Mouse (Mus musculus): ENCODE results near the gene Nsdhl. TPM values are rescaled to one million over a fixed set of nuclear protein-coding genes. Genes with fewer than 3 reads are reported as not detected.

Nsdhl gene
- polyA plus RNA-seq, 1 experiment from 2014 or later: 32.4 TPM

DNA sequence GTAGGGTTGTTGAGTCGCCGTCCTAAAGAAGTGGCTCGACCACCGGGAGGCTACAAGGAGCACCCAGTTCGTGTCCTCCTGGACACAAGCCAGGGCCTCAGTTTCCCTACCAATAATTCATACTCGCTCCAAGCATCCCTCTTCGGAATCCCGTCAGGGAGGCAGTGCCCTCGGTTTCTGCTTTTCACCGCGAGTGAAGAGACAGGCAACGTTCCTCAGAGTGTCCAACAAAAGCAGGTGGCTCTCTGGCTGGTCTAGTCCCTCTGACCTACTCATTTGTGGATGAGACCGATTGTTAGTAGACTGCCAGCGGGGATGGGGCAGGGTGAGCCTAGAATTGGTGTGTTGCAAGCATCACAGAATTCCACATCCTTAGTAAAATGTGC lies 69.2 kb downstream of the Nsdhl start:
- Histone ChIP-seq H3K9me3 (ENCODE audit: control insufficient read depth, low read depth, low read length) (no peaks in the 10 kb centered on the region), H3K4me3 (ENCODE audit: low read depth, low read length) (peak overlapping the region; percentile 33), H3K36me3 (ENCODE audit: control insufficient read depth, insufficient read depth, low read length) (no peaks in the 10 kb centered on the region), H3K4me2 (replicated peaks; ENCODE audit: low read depth, low read length) (peak overlapping the region; percentile 57), H3K9ac (replicated peaks; ENCODE audit: low read depth, low read length) (peak overlapping the region; percentile 28; the same call in 1 of the 2 replicates), H3K4me1 (ENCODE audit: control insufficient read depth, insufficient read depth, low read length) (no peaks in the 10 kb centered on the region), H3K27ac (ENCODE audit: low read length) (no peak overlapping the region), H3K27me3 (ENCODE audit: control insufficient read depth, insufficient read depth, low read length) (no peaks in the 10 kb centered on the region)
- WGBS: 32% methylated on average over 14 of the region's 14 CpGs
- no peak for ATAC-seq (ENCODE audit: insufficient number of reproducible peaks, insufficient read depth, low FRiP score, low read depth)

DNA sequence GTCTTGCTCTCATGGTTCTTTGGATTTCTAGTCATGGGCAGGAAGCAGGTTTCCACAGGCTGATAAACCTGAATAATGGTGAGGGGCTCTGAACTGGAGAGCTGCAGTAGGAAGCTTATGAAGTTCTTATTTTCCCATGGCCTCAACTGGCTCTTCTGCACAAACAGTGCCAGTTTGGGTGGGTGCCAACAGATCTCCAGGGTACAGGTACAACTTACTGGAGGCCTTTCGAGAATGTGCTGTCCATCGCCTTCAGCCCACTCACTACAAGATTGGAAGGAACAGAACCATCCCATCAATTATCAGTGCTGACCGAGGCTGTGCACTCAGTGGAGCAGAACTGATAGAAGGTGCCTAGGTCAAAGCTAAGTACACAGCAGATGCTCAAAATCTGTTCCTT lies 70.1 kb downstream of the Nsdhl start:
- H3K9me3 ChIP-seq (ENCODE audit: control insufficient read depth, low read depth, low read length): no peaks in the 10 kb centered on the region
- ATAC-seq (ENCODE audit: insufficient number of reproducible peaks, insufficient read depth, low FRiP score, low read depth): no peak
- no peaks in the 10 kb centered on the region for H3K27me3 ChIP-seq (ENCODE audit: control insufficient read depth, insufficient read depth, low read length)
- no peaks in the 10 kb centered on the region for H3K36me3 ChIP-seq (ENCODE audit: control insufficient read depth, insufficient read depth, low read length)
- H3K4me2 ChIP-seq (replicated peaks; ENCODE audit: low read depth, low read length): no peak overlapping the region
- H3K4me3 ChIP-seq (ENCODE audit: low read depth, low read length): no peak overlapping the region
- no peak overlapping the region for H3K9ac ChIP-seq (replicated peaks; ENCODE audit: low read depth, low read length)
- no peaks in the 10 kb centered on the region for H3K4me1 ChIP-seq (ENCODE audit: control insufficient read depth, insufficient read depth, low read length)
- H3K27ac ChIP-seq (ENCODE audit: low read length): no peak overlapping the region
- WGBS: 88% methylated on average over 3 of the region's 3 CpGs

- H3K4me2 ChIP-seq (replicated peaks; ENCODE audit: low read depth, low read length): no peak overlapping the region
- no peak overlapping the region for H3K4me3 ChIP-seq (ENCODE audit: low read depth, low read length)
- H3K27ac ChIP-seq (ENCODE audit: low read length): no peak overlapping the region
- no peak for ATAC-seq (ENCODE audit: insufficient number of reproducible peaks, insufficient read depth, low FRiP score, low read depth)
- H3K9me3 ChIP-seq (ENCODE audit: control insufficient read depth, low read depth, low read length): no peaks in the 10 kb centered on the region
- no peaks in the 10 kb centered on the region for H3K4me1 ChIP-seq (ENCODE audit: control insufficient read depth, insufficient read depth, low read length)
- H3K9ac ChIP-seq (replicated peaks; ENCODE audit: low read depth, low read length): no peak overlapping the region
- WGBS: 72% methylated on average over 3 of the region's 3 CpGs
- H3K27me3 ChIP-seq (ENCODE audit: control insufficient read depth, insufficient read depth, low read length): no peaks in the 10 kb centered on the region
- H3K36me3 ChIP-seq (ENCODE audit: control insufficient read depth, insufficient read depth, low read length): no peaks in the 10 kb centered on the region
Measured at GRCm38 (mm10) chrX:72990581-72990980, 72.2 kb downstream of the Nsdhl start.

GRCm38 (mm10) chrX:72992291-72992919 lies 74.0 kb downstream of the Nsdhl start:
- Histone ChIP-seq H3K9me3 (ENCODE audit: control insufficient read depth, low read depth, low read length) (no peaks in the 10 kb centered on the region), H3K27me3 (ENCODE audit: control insufficient read depth, insufficient read depth, low read length) (no peaks in the 10 kb centered on the region), H3K4me3 (ENCODE audit: low read depth, low read length) (no peak overlapping the region), H3K27ac (ENCODE audit: low read length) (no peak overlapping the region), H3K36me3 (ENCODE audit: control insufficient read depth, insufficient read depth, low read length) (no peaks in the 10 kb centered on the region), H3K4me1 (ENCODE audit: control insufficient read depth, insufficient read depth, low read length) (no peaks in the 10 kb centered on the region), H3K4me2 (replicated peaks; ENCODE audit: low read depth, low read length) (no peak overlapping the region), H3K9ac (replicated peaks; ENCODE audit: low read depth, low read length) (no peak overlapping the region)
- 54% methylated on average over 5 of the region's 5 CpGs for WGBS
- no peak for ATAC-seq (ENCODE audit: insufficient number of reproducible peaks, insufficient read depth, low FRiP score, low read depth)

- no peaks in the 10 kb centered on the region for H3K9me3 ChIP-seq (ENCODE audit: control insufficient read depth, low read depth, low read length)
- no peaks in the 10 kb centered on the region for H3K4me1 ChIP-seq (ENCODE audit: control insufficient read depth, insufficient read depth, low read length)
- no peak for ATAC-seq (ENCODE audit: insufficient number of reproducible peaks, insufficient read depth, low FRiP score, low read depth)
- H3K9ac ChIP-seq (replicated peaks; ENCODE audit: low read depth, low read length): no peak overlapping the region
- H3K36me3 ChIP-seq (ENCODE audit: control insufficient read depth, insufficient read depth, low read length): no peaks in the 10 kb centered on the region
- H3K27ac ChIP-seq (ENCODE audit: low read length): no peak overlapping the region
- WGBS: 68% methylated on average over 3 of the region's 3 CpGs
- H3K4me3 ChIP-seq (ENCODE audit: low read depth, low read length): no peak overlapping the region
- H3K27me3 ChIP-seq (ENCODE audit: control insufficient read depth, insufficient read depth, low read length): no peaks in the 10 kb centered on the region
- H3K4me2 ChIP-seq (replicated peaks; ENCODE audit: low read depth, low read length): no peak overlapping the region
Measured at GRCm38 (mm10) chrX:72995542-72995941, 77.2 kb downstream of the Nsdhl start.

GRCm38 (mm10) chrX:73003110-73003509 lies 84.8 kb downstream of the Nsdhl start:
- no peak overlapping the region for H3K27ac ChIP-seq (ENCODE audit: low read length)
- H3K4me2 ChIP-seq (replicated peaks; ENCODE audit: low read depth, low read length): no peak overlapping the region
- no peaks in the 10 kb centered on the region for H3K36me3 ChIP-seq (ENCODE audit: control insufficient read depth, insufficient read depth, low read length)
- ATAC-seq (ENCODE audit: insufficient number of reproducible peaks, insufficient read depth, low FRiP score, low read depth): no peak
- no peaks in the 10 kb centered on the region for H3K27me3 ChIP-seq (ENCODE audit: control insufficient read depth, insufficient read depth, low read length)
- no peaks in the 10 kb centered on the region for H3K4me1 ChIP-seq (ENCODE audit: control insufficient read depth, insufficient read depth, low read length)
- 86% methylated on average over 5 of the region's 5 CpGs for WGBS
- no peak overlapping the region for H3K9ac ChIP-seq (replicated peaks; ENCODE audit: low read depth, low read length)
- H3K9me3 ChIP-seq (ENCODE audit: control insufficient read depth, low read depth, low read length): no peaks in the 10 kb centered on the region
- H3K4me3 ChIP-seq (ENCODE audit: low read depth, low read length): no peak overlapping the region

DNA sequence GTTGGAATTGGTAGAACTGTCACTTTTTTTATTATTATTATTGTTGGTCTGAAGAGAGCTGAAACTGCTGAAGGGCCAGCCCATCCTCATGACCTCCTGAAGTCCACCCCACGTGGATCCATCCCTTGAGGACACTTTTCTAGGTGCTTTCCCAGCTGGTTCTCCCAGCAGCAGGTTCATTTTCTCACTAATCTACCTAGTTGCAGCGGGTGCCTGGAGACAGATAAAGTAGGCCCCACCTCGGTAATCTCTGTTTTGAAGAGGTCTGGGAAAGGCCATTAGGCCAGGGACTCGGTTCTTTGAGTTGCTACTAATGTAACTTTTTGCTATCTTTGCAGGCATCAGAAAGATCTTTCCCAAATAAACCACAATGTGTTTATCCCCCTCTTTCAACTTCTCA lies 87.3 kb downstream of the Nsdhl start:
- 53% methylated on average over 4 of the region's 4 CpGs for WGBS
- Histone ChIP-seq H3K36me3 (ENCODE audit: control insufficient read depth, insufficient read depth, low read length) (no peaks in the 10 kb centered on the region), H3K9me3 (ENCODE audit: control insufficient read depth, low read depth, low read length) (no peaks in the 10 kb centered on the region), H3K4me1 (ENCODE audit: control insufficient read depth, insufficient read depth, low read length) (no peaks in the 10 kb centered on the region), H3K4me2 (replicated peaks; ENCODE audit: low read depth, low read length) (no peak overlapping the region), H3K27me3 (ENCODE audit: control insufficient read depth, insufficient read depth, low read length) (no peaks in the 10 kb centered on the region), H3K27ac (ENCODE audit: low read length) (no peak overlapping the region), H3K9ac (replicated peaks; ENCODE audit: low read depth, low read length) (no peak overlapping the region), H3K4me3 (ENCODE audit: low read depth, low read length) (no peak overlapping the region)
- ATAC-seq (ENCODE audit: insufficient number of reproducible peaks, insufficient read depth, low FRiP score, low read depth): no peak

- 21% methylated on average over 25 of the region's 27 CpGs for WGBS
- no peak overlapping the region for H3K27ac ChIP-seq (ENCODE audit: low read length)
Measured at GRCm38 (mm10) chrX:73007597-73008479, 89.5 kb downstream of the Nsdhl start.

More at GRCm38 (mm10) chrX:73007597-73008479, 89.5 kb downstream of the Nsdhl start:
- ATAC-seq (ENCODE audit: insufficient number of reproducible peaks, insufficient read depth, low FRiP score, low read depth): peak; percentile 99
- Histone ChIP-seq H3K27me3 (ENCODE audit: control insufficient read depth, insufficient read depth, low read length) (no peaks in the 10 kb centered on the region), H3K36me3 (ENCODE audit: control insufficient read depth, insufficient read depth, low read length) (no peaks in the 10 kb centered on the region), H3K9me3 (ENCODE audit: control insufficient read depth, low read depth, low read length) (no peaks in the 10 kb centered on the region), H3K4me2 (replicated peaks; ENCODE audit: low read depth, low read length) (peak overlapping the region; percentile 40), H3K9ac (replicated peaks; ENCODE audit: low read depth, low read length) (no peak overlapping the region), H3K4me1 (ENCODE audit: control insufficient read depth, insufficient read depth, low read length) (no peaks in the 10 kb centered on the region), H3K4me3 (ENCODE audit: low read depth, low read length) (peak overlapping the region; percentile 28)
